Mouse (Mus musculus): ENCODE measurements around the gene Extl1.

- TF ChIP-seq POLR2A (IDR thresholded peaks at IDR 0.05; ENCODE audit: borderline replicate concordance, low read depth, low read length) (no peak), CTCF (IDR thresholded peaks at IDR 0.05; ENCODE audit: low read depth, low read length) (no peak)
Observed at GRCm38 (mm10) chr4:134362124-134362523, 21.5 kb downstream of the Extl1 start.
